Mouse (Mus musculus) brown adipose tissue, adult 24 weeks (tissue): ENCODE measurements around the gene Tpst1. TPM values are rescaled to one million over a fixed set of nuclear protein-coding genes. Genes with fewer than 3 reads are reported as not detected.

ENCODE experiments used
- H3K27ac ChIP-seq: fragments of 200-500 bp; replicated peaks from 2 replicates; pipeline ENCODE4 v1.5.1; 2012; ENCODE audit warnings: low read depth, mild to moderate bottlenecking, low read length
- H3K4me1 ChIP-seq: fragments of 200-500 bp; 2 replicates; pipeline ENCODE4 v1.6.1; 2012; ENCODE audit warnings: low read length, mixed read lengths; ENCODE audit not compliant: control insufficient read depth, insufficient read depth, insufficient read length
- H3K4me3 ChIP-seq: fragments of 200-500 bp; 2 replicates; pipeline ENCODE4 v1.5.1; 2012; ENCODE audit warnings: low read depth, mild to moderate bottlenecking, low read length, moderate library complexity; ENCODE audit not compliant: insufficient read depth
- polyA plus RNA-seq: library from polyadenylated mRNA; stranded (reverse); fragments of >200 nt; gene quantifications from 2 replicates; pipeline ENCODE4 v1.2.4, GENCODE M21; 2012; ENCODE audit not compliant: missing spikeins, insufficient read depth, insufficient read length

The Tpst1 gene
- polyA plus RNA-seq, 1 experiment: 11.6 TPM

GRCm38 (mm10) chr5:130136597-130136996 is 63.5 kb downstream of the Tpst1 start:
- Histone ChIP-seq H3K4me3 (no peak overlapping the region), H3K27ac (no peak overlapping the region), H3K4me1 (no peaks in the 10 kb centered on the region)

GRCm38 (mm10) chr5:130139393-130139792 is 66.3 kb downstream of the Tpst1 start:
- Histone ChIP-seq H3K4me3 (no peak overlapping the region), H3K4me1 (peaks cover 3% of the 10 kb centered on the region; the same call in 1 of the 2 replicates), H3K27ac (no peak overlapping the region)

- Histone ChIP-seq H3K4me3 (no peak overlapping the region), H3K27ac (peak overlapping the region; percentile 26), H3K4me1 (peaks cover 3% of the 10 kb centered on the region; the same call in 1 of the 2 replicates)
Observed at GRCm38 (mm10) chr5:130141138-130141537, 68.0 kb downstream of the Tpst1 start.

- Histone ChIP-seq H3K27ac (no peak overlapping the region; the same call in 1 of the 2 replicates), H3K4me3 (no peak overlapping the region), H3K4me1 (peaks cover 3% of the 10 kb centered on the region; the same call in 1 of the 2 replicates)
Observed at GRCm38 (mm10) chr5:130142041-130142440, 68.9 kb downstream of the Tpst1 start.

- peaks cover 3% of the 10 kb centered on the region; the same call in 1 of the 2 replicates for H3K4me1 ChIP-seq
- no peak overlapping the region for H3K4me3 ChIP-seq
- no peak overlapping the region for H3K27ac ChIP-seq
Observed at GRCm38 (mm10) chr5:130143101-130143500, 70.0 kb downstream of the Tpst1 start.

GRCm38 (mm10) chr5:130143977-130144333 is 70.8 kb downstream of the Tpst1 start:
- peak overlapping the region; percentile 65 for H3K4me3 ChIP-seq
- peak overlapping the region; percentile 3; the same call in 1 of the 2 replicates for H3K27ac ChIP-seq
- peaks cover 3% of the 10 kb centered on the region; the same call in 1 of the 2 replicates for H3K4me1 ChIP-seq

- H3K27ac ChIP-seq: peak within 1 kb of the TSS; percentile 3; the same call in 1 of the 2 replicates
- peak within 1 kb of the TSS; percentile 65 for H3K4me3 ChIP-seq
- H3K4me1 ChIP-seq: peaks cover 3% of the 10 kb centered on the region; the same call in 1 of the 2 replicates
Observed at GRCm38 (mm10) chr5:130144334-130145312, 71.5 kb downstream of the Tpst1 start, which contains the start of gene Kctd7. TSS of gene Kctd7 (plus strand) at chr5:130144861.

- Histone ChIP-seq H3K4me3 (0 out of 2 replicates have a peak overlapping the region, but pooled peaks have one; percentile 1), H3K27ac (no peak overlapping the region), H3K4me1 (peaks cover 3% of the 10 kb centered on the region; the same call in 1 of the 2 replicates)
Observed at GRCm38 (mm10) chr5:130145961-130146360, 72.8 kb downstream of the Tpst1 start.

GRCm38 (mm10) chr5:130149726-130150310 is 76.7 kb downstream of the Tpst1 start:
- Histone ChIP-seq H3K4me3 (no peak overlapping the region), H3K4me1 (no peaks in the 10 kb centered on the region), H3K27ac (no peak overlapping the region)

- no peak overlapping the region for H3K27ac ChIP-seq
- H3K4me3 ChIP-seq: no peak overlapping the region
- H3K4me1 ChIP-seq: no peaks in the 10 kb centered on the region
Observed at GRCm38 (mm10) chr5:130154286-130154685, 81.2 kb downstream of the Tpst1 start.

GRCm38 (mm10) chr5:130158545-130158944 is 85.4 kb downstream of the Tpst1 start:
- Histone ChIP-seq H3K4me3 (no peak overlapping the region), H3K4me1 (no peaks in the 10 kb centered on the region)

GRCm38 (mm10) chr5:130159761-130160201 is 86.7 kb downstream of the Tpst1 start:
- H3K4me3 ChIP-seq: no peak overlapping the region
- H3K27ac ChIP-seq: no peak overlapping the region
- H3K4me1 ChIP-seq: no peaks in the 10 kb centered on the region

More at GRCm38 (mm10) chr5:130158545-130158944, 85.4 kb downstream of the Tpst1 start:
- no peak overlapping the region for H3K27ac ChIP-seq

- Histone ChIP-seq H3K4me1 (no peaks in the 10 kb centered on the region), H3K27ac (no peak overlapping the region), H3K4me3 (no peak overlapping the region)
Observed at GRCm38 (mm10) chr5:130163670-130164069, 90.5 kb downstream of the Tpst1 start.

GRCm38 (mm10) chr5:130165213-130165612 is 92.1 kb downstream of the Tpst1 start:
- Histone ChIP-seq H3K4me3 (no peak overlapping the region), H3K27ac (no peak overlapping the region), H3K4me1 (no peaks in the 10 kb centered on the region)

GRCm38 (mm10) chr5:130169109-130169508 is 96.0 kb downstream of the Tpst1 start:
- peaks cover 11% of the 10 kb centered on the region; the same call in 1 of the 2 replicates for H3K4me1 ChIP-seq
- no peak overlapping the region for H3K27ac ChIP-seq

More at GRCm38 (mm10) chr5:130169109-130169508, 96.0 kb downstream of the Tpst1 start:
- no peak overlapping the region for H3K4me3 ChIP-seq
